Comparison of ENCODE assay signal across 8 mouse cellular contexts in genomic region chr2:57856524-57857107, GRCm38 (mm10).
DNase-seq lines count a peak whose midpoint lies in the region; ATAC-seq and TF ChIP-seq lines count a peak whose summit lies in the region.

No protein-coding gene starts in this region.

- CTCF ChIA-PET in Patski (lab: Charles Lee), result no interaction called here

- peaks cover 20% of the 10 kb centered on the region for H3K27me3 ChIP-seq in Patski
- H3K27me3 ChIP-seq in embryonic facial prominence, embryonic 15.5 days, result no peaks in the 10 kb centered on the region
- H3K27me3 ChIP-seq in heart, embryonic 16.5 days (ENCODE audit: control insufficient read depth, insufficient read depth, low read length), result no peaks in the 10 kb centered on the region
- no peaks in the 10 kb centered on the region for H3K27me3 ChIP-seq in liver, postnatal 0 days (ENCODE audit: insufficient read depth, low read length)

- peaks cover 6% of the 10 kb centered on the region for H3K4me1 ChIP-seq in embryonic facial prominence, embryonic 15.5 days
- H3K4me1 ChIP-seq in heart, embryonic 16.5 days (ENCODE audit: control insufficient read depth, insufficient read depth, low read length), result peaks cover 12% of the 10 kb centered on the region
- no peaks in the 10 kb centered on the region for H3K4me1 ChIP-seq in liver, postnatal 0 days (ENCODE audit: insufficient read depth)

- H3K9ac ChIP-seq in embryonic facial prominence, embryonic 15.5 days, result no peak overlapping the region
- H3K9ac ChIP-seq in heart, embryonic 16.5 days (ENCODE audit: low read length), result no peak overlapping the region
- no peak overlapping the region for H3K9ac ChIP-seq in liver, postnatal 0 days (replicated peaks)

- H3K4me2 ChIP-seq in embryonic facial prominence, embryonic 15.5 days (replicated peaks), result peak overlapping the region; percentile 24
- H3K4me2 ChIP-seq in heart, embryonic 16.5 days (ENCODE audit: low read depth, low read length), result peak overlapping the region; percentile 49
- H3K4me2 ChIP-seq in liver, postnatal 0 days (ENCODE audit: low read depth, low read length), result no peak overlapping the region

- ATAC-seq in Patski, result peak; percentile 57
- peak; percentile 79; the same call in 1 of the 2 replicates for ATAC-seq in embryonic facial prominence, embryonic 15.5 days (ENCODE audit: insufficient number of reproducible peaks, low FRiP score, low TSS enrichment, low read depth)
- peak; percentile 96 for ATAC-seq in heart, embryonic 16.5 days (replicated peaks; ENCODE audit: extremely low read depth, insufficient read depth, low FRiP score)
- no peak for ATAC-seq in liver, postnatal 0 days

- 24% methylated on average over 14 of the region's 14 CpGs for WGBS in embryonic facial prominence, embryonic 15.5 days
- WGBS in heart, embryonic 16.5 days, result 35% methylated on average over 14 of the region's 14 CpGs
- 86% methylated on average over 14 of the region's 14 CpGs for WGBS in liver, postnatal 0 days (ENCODE audit: insufficient replicate concordance)

- POLR2A ChIA-PET in Patski (lab: Charles Lee), result no interaction called here

- no peaks in the 10 kb centered on the region for H3K36me3 ChIP-seq in embryonic facial prominence, embryonic 15.5 days
- H3K36me3 ChIP-seq in heart, embryonic 16.5 days (ENCODE audit: control insufficient read depth, insufficient read depth), result no peaks in the 10 kb centered on the region
- H3K36me3 ChIP-seq in liver, postnatal 0 days (replicated peaks; ENCODE audit: insufficient read depth, low read length), result no peaks in the 10 kb centered on the region

- DNase-seq in kidney, postnatal 10 days, result peak; percentile 8
- no peak for DNase-seq in kidney, adult 8-10 months
- no peak for DNase-seq in Patski (ENCODE audit: low read depth, low spot score)
- DNase-seq in liver, postnatal 0 days, result no peak
- DNase-seq in cerebellum, adult 9-11 months, result no peak
- no peak for DNase-seq in layer of hippocampus, postnatal 36 days

- no peak overlapping the region for H3K4me3 ChIP-seq in embryonic facial prominence, embryonic 15.5 days (replicated peaks)
- peak overlapping the region; percentile 12; the same call in 1 of the 2 replicates for H3K4me3 ChIP-seq in heart, embryonic 16.5 days (ENCODE audit: low read length)
- H3K4me3 ChIP-seq in liver, postnatal 0 days (ENCODE audit: low read depth, low read length), result no peak overlapping the region

- in situ Hi-C loops in Patski (cut with MboI; ENCODE audit: low pct_unique_long_range_greater_than_20kb), result no loop called here

- no peaks in the 10 kb centered on the region for H3K9me3 ChIP-seq in embryonic facial prominence, embryonic 15.5 days (replicated peaks)
- H3K9me3 ChIP-seq in heart, embryonic 16.5 days (replicated peaks; ENCODE audit: control insufficient read depth, low read length), result no peaks in the 10 kb centered on the region
- no peaks in the 10 kb centered on the region for H3K9me3 ChIP-seq in liver, postnatal 0 days (ENCODE audit: low read length)

- no peak for TF ChIP-seq CTCF in Patski (IDR thresholded peaks at IDR 0.05)
- no peak for TF ChIP-seq CTCF in liver, postnatal 0 days (IDR thresholded peaks at IDR 0.05; ENCODE audit: low read depth)

- no peak for TF ChIP-seq EP300 in liver, postnatal 0 days (IDR thresholded peaks at IDR 0.05; ENCODE audit: low read depth)

- no peak overlapping the region for H3K27ac ChIP-seq in embryonic facial prominence, embryonic 15.5 days (replicated peaks)
- H3K27ac ChIP-seq in heart, embryonic 16.5 days (ENCODE audit: low read length), result peak overlapping the region; percentile 82
- H3K27ac ChIP-seq in liver, postnatal 0 days (ENCODE audit: low read depth), result no peak overlapping the region
